Mouse (Mus musculus) G1E-ER4 (cell line): ENCODE data around the gene Atg7. TPM values are rescaled to one million over a fixed set of nuclear protein-coding genes. Genes with fewer than 3 reads are reported as not detected.
A peak's percentile ranks its signal among the peaks of the same experiment; 100 is the strongest.

ENCODE experiments used
- GATA1 ChIP-seq: IDR thresholded peaks from one replicate; pipeline ENCODE4 v1.8.0; 2012; ENCODE audit warnings: low read length, inconsistent platforms
- polyA plus RNA-seq: library from polyadenylated mRNA; stranded (reverse); fragments of >175 nt; gene quantifications from 2 replicates; pipeline ENCODE4 v1.2.3, GENCODE M21; 2012

The Atg7 gene
- 42.4 and 43.4 TPM in 2 replicates for polyA plus RNA-seq

DNA sequence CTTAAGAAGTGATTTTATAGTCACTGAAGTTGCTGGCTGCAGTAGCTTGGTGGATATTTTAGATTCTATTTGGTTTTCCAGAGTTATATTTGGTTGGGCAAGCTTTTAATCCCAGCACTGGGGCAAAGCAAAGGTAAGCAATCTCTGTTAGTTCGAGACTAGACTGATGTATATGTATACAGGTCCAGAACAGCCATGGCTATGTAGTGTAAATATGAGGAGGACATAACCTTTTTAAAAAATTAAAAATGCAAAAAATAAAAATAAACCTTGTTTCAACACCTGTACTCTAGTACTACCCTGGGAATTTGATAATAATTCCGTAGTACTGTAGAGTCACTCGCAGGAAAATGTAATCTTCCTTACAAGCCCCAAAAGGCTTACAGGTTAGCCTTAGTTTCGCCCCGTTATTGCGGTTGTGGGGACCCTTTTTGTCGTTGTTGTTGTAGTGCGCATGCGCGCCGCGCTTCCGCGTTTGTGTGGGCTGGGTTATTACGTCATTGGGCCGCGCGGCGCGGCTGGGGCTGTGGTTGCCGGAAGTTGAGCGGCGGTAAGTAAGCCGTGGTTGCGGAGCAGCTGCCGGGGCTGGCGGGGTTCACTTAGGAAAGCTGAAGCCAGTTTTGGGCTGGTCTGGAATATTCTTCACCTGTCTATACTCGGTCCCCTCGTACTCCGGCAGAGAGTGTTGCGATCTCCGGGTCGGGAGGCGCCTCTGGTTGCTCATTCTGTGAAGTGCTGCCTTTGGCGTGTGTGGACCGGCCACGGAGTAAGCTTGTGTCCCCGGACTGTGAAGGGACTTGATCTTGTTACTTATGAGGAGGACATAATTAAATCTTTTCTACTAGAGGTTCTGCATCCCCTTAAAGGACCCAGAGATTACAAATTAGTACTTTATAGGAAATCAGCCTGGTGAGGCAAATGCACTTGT is at the start of gene Atg7:
TSS of gene Atg7 (plus strand) at position 497 of the 928 bp plus-strand sequence.
- TF ChIP-seq GATA1 = no peak

DNA sequence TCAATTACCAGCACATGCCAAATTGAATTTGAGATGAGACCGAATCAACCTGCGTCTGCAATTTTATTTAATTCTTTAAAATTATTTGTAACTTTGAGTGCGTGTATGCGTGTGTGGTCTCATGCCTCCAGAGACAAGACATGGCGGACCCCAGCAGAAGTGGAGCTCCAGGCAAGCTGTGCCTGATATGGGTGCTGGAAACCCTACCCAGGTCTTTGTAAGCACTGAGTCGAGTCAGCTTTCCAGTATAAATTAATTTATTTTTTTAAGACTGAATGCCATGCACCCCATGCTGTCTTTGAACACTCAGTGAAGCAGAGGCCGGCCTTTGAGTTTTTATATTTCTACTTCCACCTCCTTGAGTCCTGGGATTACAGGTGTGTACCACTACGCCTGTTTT is 819 bp downstream of the Atg7 start:
- no peak for TF ChIP-seq GATA1

- no peak for TF ChIP-seq GATA1
These were observed 1.6 kb downstream of the Atg7 start for GRCm38 (mm10) chr6:114644531-114644930.

- TF ChIP-seq GATA1 = no peak
These were observed 3.3 kb downstream of the Atg7 start for GRCm38 (mm10) chr6:114646201-114646600.

- no peak for TF ChIP-seq GATA1
These were observed 4.1 kb downstream of the Atg7 start for GRCm38 (mm10) chr6:114647011-114647410.

GRCm38 (mm10) chr6:114648352-114649030 is 5.6 kb downstream of the Atg7 start:
- TF ChIP-seq GATA1 = no peak

- no peak for TF ChIP-seq GATA1
These were observed 9.3 kb downstream of the Atg7 start for GRCm38 (mm10) chr6:114652209-114652608.

- no peak for TF ChIP-seq GATA1
These were observed 14.1 kb downstream of the Atg7 start for GRCm38 (mm10) chr6:114656826-114657600.

- TF ChIP-seq GATA1 = no peak
These were observed 14.9 kb downstream of the Atg7 start for GRCm38 (mm10) chr6:114657807-114658206.

GRCm38 (mm10) chr6:114659278-114659991 is 16.5 kb downstream of the Atg7 start:
- no peak for TF ChIP-seq GATA1

DNA sequence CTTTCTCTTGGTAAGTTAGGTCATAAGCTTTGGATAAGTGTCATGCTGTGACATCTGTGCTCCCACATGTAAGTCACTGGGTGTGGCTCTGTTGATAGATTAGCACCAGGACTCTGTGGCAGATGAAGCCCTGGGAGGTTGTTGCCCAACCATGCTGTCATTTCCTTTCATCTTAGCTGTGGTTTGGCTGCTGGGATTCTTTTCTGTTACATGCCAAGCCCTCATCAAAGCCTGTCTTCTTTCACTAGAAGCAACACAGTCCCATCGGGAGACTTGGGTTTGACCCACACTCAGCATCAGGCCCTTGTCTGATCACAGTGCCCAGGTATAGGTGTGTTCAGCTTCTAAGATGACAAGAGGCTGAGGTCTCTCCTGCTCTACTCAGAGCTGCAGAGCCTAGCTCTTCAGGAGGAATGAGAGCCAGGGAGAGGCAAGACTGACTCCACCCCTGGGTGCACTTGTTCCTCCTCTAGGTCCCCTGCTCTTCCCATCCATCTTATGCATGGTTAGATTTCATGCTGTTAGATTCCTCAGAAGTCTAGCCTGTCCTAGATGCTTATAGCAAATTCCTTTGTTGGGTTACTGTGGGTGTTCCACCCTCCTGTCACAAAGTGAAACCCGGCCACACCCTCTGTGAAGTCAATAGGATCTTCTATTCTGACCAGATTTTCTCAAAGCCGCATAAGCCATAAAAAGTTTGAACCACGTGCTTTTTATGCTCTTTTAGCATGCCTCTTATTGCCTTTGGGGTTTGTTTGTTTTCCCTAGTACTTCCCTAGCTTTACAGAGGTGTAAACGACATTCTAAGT is 17.3 kb downstream of the Atg7 start:
- peak; percentile 32 for TF ChIP-seq GATA1

DNA sequence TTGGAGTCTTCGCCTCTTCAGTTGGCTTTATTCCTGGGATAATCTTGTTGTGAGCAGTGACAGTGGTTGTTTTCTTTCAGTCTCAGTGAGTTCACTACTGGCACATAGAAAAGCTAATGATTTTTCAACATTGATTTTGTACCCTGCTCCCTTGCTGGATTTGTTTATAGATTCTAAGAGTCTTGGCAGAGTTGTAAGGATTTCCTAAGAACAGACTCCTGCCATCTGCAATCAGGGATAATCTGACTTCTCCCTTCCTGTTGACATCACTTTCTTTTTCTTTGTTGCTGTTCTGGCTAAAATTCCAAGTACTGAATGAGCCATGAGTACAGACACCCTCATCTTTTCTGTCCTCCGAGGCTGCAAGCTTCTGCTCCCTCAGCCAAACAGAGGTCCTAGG is 20.8 kb downstream of the Atg7 start:
- no peak for TF ChIP-seq GATA1

DNA sequence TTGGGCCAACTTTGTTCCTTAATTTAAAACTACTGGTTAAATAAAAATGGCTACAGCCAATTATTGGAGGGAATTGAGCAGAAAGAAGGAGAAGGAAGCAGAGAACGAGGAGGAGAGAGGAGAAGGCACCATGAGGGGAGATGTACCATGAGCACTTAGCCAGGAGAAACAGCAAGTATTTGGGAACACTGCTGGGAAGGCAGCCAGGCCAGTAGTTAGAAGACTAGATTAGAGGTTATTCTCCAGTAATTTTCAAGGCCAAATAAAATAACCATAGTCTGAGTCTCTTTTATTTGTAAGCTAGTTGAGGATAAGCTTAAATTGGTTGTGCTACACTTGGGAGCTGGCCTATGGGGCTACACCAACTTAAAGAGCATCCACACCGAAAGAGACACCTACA is 21.8 kb downstream of the Atg7 start:
- no peak for TF ChIP-seq GATA1

GRCm38 (mm10) chr6:114667518-114667917 is 24.6 kb downstream of the Atg7 start:
- TF ChIP-seq GATA1 = no peak
